Mouse (Mus musculus) left cerebral cortex, postnatal 25 days (tissue): ENCODE data around the gene Sf1. TPM values are rescaled to one million over a fixed set of nuclear protein-coding genes. Genes with fewer than 3 reads are reported as not detected.

ENCODE experiments used
- DNase-seq, 2 experiments: peaks; one replicate each; pipeline ENCODE4 v3.0.0; 2022; ENCODE audit warnings: low spot score in 2 of 2, mixed read lengths in 1 of 2
- intact Hi-C: fragments of 180-260 bp; cut with DNase I; formaldehyde crosslinking; loops from one replicate; pipeline ENCODE4 v1.15.1; 2025
- total RNA-seq, 2 experiments: library from RNA; stranded (reverse); gene quantifications; 2 replicates each; pipeline ENCODE4 v1.2.3; 2021

Sf1 gene
- total RNA-seq, 2 experiments from 2014 or later: 180 to 195 TPM

- intact Hi-C loops: loop anchor here (5.0 kb wide), 1 partner anchor 278 kb away; the partner anchor contains the start of gene Znhit2
- DNase-seq: no peak
These were observed 23.5 kb upstream of the Sf1 start for GRCm38 (mm10) chr19:6339890-6340504.

GRCm38 (mm10) chr19:6340524-6341452 lies 22.7 kb upstream of the Sf1 start, which contains the start of gene Map4k2:
TSS of gene Map4k2 (plus strand) at chr19:6341135.
- intact Hi-C loops: no loop called here
- DNase-seq: peak; percentile 69 to 75

GRCm38 (mm10) chr19:6341453-6342077 lies 21.9 kb upstream of the Sf1 start:
- intact Hi-C loops: no loop called here
- no peak for DNase-seq

GRCm38 (mm10) chr19:6342276-6342933 lies 21.1 kb upstream of the Sf1 start:
- intact Hi-C loops: no loop called here
- no peak for DNase-seq

- no peak for DNase-seq
- intact Hi-C loops: no loop called here
These were observed 20.2 kb upstream of the Sf1 start for GRCm38 (mm10) chr19:6343066-6343925.

GRCm38 (mm10) chr19:6343996-6344395 lies 19.5 kb upstream of the Sf1 start:
- intact Hi-C loops: no loop called here
- DNase-seq: no peak

- intact Hi-C loops: no loop called here
- no peak for DNase-seq
These were observed 17.5 kb upstream of the Sf1 start for GRCm38 (mm10) chr19:6346023-6346422.

GRCm38 (mm10) chr19:6346661-6347060 lies 16.8 kb upstream of the Sf1 start:
- intact Hi-C loops: no loop called here
- no peak for DNase-seq

- no peak for DNase-seq
- intact Hi-C loops: no loop called here
These were observed 15.9 kb upstream of the Sf1 start for GRCm38 (mm10) chr19:6347615-6348014.

- intact Hi-C loops: no loop called here
These were observed 14.8 kb upstream of the Sf1 start for GRCm38 (mm10) chr19:6348717-6349116.

GRCm38 (mm10) chr19:6349215-6349983 lies 14.1 kb upstream of the Sf1 start:
- DNase-seq: peak in 1 of 2 experiments; percentile 4
- intact Hi-C loops: no loop called here

More at GRCm38 (mm10) chr19:6348717-6349116, 14.8 kb upstream of the Sf1 start:
- no peak for DNase-seq

- DNase-seq: no peak
- intact Hi-C loops: no loop called here
These were observed 11.9 kb upstream of the Sf1 start for GRCm38 (mm10) chr19:6351431-6352106.

GRCm38 (mm10) chr19:6352107-6352505 lies 11.4 kb upstream of the Sf1 start:
- intact Hi-C loops: no loop called here
- no peak for DNase-seq

- no peak for DNase-seq
- intact Hi-C loops: no loop called here
These were observed 9.5 kb upstream of the Sf1 start for GRCm38 (mm10) chr19:6354030-6354429.

- intact Hi-C loops: no loop called here
- DNase-seq: no peak
These were observed 2.2 kb upstream of the Sf1 start for GRCm38 (mm10) chr19:6361291-6361690.

GRCm38 (mm10) chr19:6363091-6363410 lies 439 bp upstream of the Sf1 start:
- intact Hi-C loops: loop anchor here (2.0 kb wide), 1 partner anchor 28 kb away; the partner anchor contains the start of gene Men1
- no peak for DNase-seq

- peak; percentile 90 to 94 for DNase-seq
- intact Hi-C loops: no loop called here
These were observed 831 bp downstream of the Sf1 start for GRCm38 (mm10) chr19:6364317-6364725.

- intact Hi-C loops: no loop called here
- no peak for DNase-seq
These were observed 1.4 kb downstream of the Sf1 start for GRCm38 (mm10) chr19:6364842-6365241.
